Mouse (Mus musculus): ENCODE measurements at regions not wholly inside any gene's neighbourhood (a gene's known extent, or its start where the extent isn't known, plus 50 kb on each side); places are given as distances from the start of the nearest gene placed in this dataset.

DNA sequence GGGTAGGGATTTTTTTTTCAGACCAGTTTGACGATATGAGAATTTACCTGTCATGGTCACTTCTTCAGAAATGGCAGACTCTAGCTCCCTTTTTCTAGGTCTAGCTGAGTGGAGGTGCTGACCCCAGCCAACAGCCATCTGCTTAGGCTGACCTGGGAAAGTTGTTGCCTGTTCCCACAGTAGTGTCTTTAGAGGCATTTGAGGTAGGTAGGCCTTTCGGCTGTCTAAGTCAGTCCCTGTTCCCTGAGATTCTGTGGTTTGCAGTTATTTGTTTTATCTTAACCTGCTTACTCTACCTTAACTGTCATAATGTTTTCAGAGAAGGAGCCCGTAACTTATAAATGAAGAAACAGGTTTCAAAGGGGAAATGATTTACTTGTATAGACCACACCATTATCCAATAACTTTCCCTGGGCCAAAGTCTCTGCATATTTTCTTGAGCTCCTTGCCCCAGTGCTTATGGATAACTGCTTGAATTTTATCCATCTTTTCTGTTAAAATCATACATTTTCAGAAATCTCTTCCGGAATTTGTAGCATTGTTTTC is 59.8 kb upstream of the Rgmb start:
- no peak for ATAC-seq (ENCODE audit: low FRiP score, low read depth)
- H3K9me3 ChIP-seq = peaks cover 2% of the 10 kb centered on the region; the same call in 1 of the 2 replicates
- no peak overlapping the region for H3K4me3 ChIP-seq
- H3K9ac ChIP-seq (replicated peaks) = no peak overlapping the region
- no peaks in the 10 kb centered on the region for H3K36me3 ChIP-seq
- no peak overlapping the region for H3K27ac ChIP-seq (replicated peaks)
- no peaks in the 10 kb centered on the region for H3K27me3 ChIP-seq
- H3K4me1 ChIP-seq = no peaks in the 10 kb centered on the region
- H3K4me2 ChIP-seq (replicated peaks) = no peak overlapping the region
- WGBS = 95% methylated on average over 4 of the region's 4 CpGs

DNA sequence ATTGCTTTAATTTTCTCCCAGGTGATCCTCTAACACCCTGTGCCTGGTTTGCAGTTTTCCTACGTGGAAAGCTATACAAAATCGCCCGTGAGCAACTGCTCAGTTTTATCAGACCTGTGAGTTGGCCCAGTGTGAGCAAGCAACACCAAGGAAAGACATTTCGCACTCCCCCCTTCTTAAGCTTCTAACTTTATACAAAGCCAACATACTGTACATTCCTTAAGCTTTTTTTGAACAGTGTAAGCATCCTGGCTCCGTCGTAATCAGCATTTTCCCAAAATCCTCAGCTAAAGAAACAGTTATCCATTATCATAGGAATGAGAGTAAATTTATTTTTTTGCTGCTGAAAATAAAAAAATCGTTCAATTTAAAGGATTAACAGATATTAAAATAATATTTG is 52.0 kb upstream of the Rgmb start:
- no peak for ATAC-seq (ENCODE audit: low FRiP score, low read depth)
- H3K27ac ChIP-seq (replicated peaks) = no peak overlapping the region
- WGBS = 64% methylated on average over 7 of the region's 7 CpGs
- no peak overlapping the region for H3K4me2 ChIP-seq (replicated peaks)
- no peaks in the 10 kb centered on the region for H3K27me3 ChIP-seq
- no peaks in the 10 kb centered on the region for H3K36me3 ChIP-seq
- H3K9me3 ChIP-seq = no peaks in the 10 kb centered on the region
- no peak overlapping the region for H3K9ac ChIP-seq (replicated peaks)
- no peak overlapping the region for H3K4me3 ChIP-seq
- H3K4me1 ChIP-seq = 0 out of 2 replicates have a peak, but pooled peaks cover 4% of the 10 kb centered on the region

DNA sequence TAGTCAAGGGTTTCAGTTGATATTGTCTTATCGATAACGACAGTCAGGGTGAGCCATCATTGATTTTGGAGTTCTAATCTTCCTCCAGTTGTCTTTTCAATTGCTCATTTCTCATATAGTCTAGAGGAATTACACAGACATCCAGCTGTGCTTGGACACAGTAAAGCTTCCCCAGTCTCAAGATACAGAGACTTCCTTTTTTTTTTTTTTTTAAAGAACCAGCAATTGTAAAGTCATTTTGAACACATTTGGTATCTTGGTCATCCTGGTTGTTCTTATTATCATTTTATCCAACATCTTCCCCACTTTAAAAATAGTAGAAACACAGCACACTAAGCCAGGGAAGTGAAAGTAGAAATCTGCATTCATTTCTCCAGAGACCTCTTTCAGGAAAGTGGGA is 51.4 kb upstream of the Rgmb start:
- 84% methylated on average over 2 of the region's 2 CpGs for WGBS
- Histone ChIP-seq H3K9ac (replicated peaks) (no peak overlapping the region), H3K27ac (replicated peaks) (no peak overlapping the region), H3K4me1 (0 out of 2 replicates have a peak, but pooled peaks cover 4% of the 10 kb centered on the region), H3K4me2 (replicated peaks) (no peak overlapping the region), H3K9me3 (no peaks in the 10 kb centered on the region), H3K27me3 (no peaks in the 10 kb centered on the region), H3K36me3 (no peaks in the 10 kb centered on the region), H3K4me3 (no peak overlapping the region)
- no peak for ATAC-seq (ENCODE audit: low FRiP score, low read depth)
